ENCODE assay signal across 7 mouse cellular contexts in genomic region chr11:116885275-116886151, GRCm38 (mm10). TPM values are rescaled to one million over a fixed set of nuclear protein-coding genes. Genes with fewer than 3 reads are reported as not detected.
DNase-seq lines count a peak whose midpoint lies in the region; ATAC-seq and TF ChIP-seq lines count a peak whose summit lies in the region.

No protein-coding gene starts in this region.

- no peaks in the 10 kb centered on the region for H3K4me1 ChIP-seq in intestine, embryonic 16.5 days (ENCODE audit: control insufficient read depth, insufficient read depth, low read length)
- H3K4me1 ChIP-seq in midbrain, embryonic 12.5 days: peaks cover 8% of the 10 kb centered on the region
- H3K4me1 ChIP-seq in small intestine, adult 2 months (ENCODE audit: control insufficient read depth, insufficient read depth, insufficient read length, low read length): no peaks in the 10 kb centered on the region; the same call in 1 of the 2 replicates

- intact Hi-C loops in left cerebral cortex, postnatal 36 days (cut with DNase I): loop anchor here (1.0 to 10.0 kb wide), 3 partner anchors 157 to 289 kb away; no protein-coding TSS in a partner anchor

- ATAC-seq in intestine, embryonic 16.5 days: peak; percentile 59
- no peak for ATAC-seq in midbrain, embryonic 12.5 days (ENCODE audit: low FRiP score, low read depth)

- TF ChIP-seq CTCF in small intestine, adult 2 months (IDR thresholded peaks at IDR 0.05; ENCODE audit: extremely low read depth, insufficient read length, insufficient replicate concordance, low read depth, low read length): peak; percentile 90; the same call in 1 of the 2 replicates

- no peak overlapping the region for H3K27ac ChIP-seq in intestine, embryonic 16.5 days (ENCODE audit: low read length)
- no peak overlapping the region for H3K27ac ChIP-seq in midbrain, embryonic 12.5 days (replicated peaks)
- no peak overlapping the region for H3K27ac ChIP-seq in small intestine, adult 2 months (ENCODE audit: insufficient read depth, low read depth, low read length)

- H3K36me3 ChIP-seq in intestine, embryonic 16.5 days (ENCODE audit: control insufficient read depth, insufficient read depth, low read length): no peaks in the 10 kb centered on the region
- H3K36me3 ChIP-seq in midbrain, embryonic 12.5 days: no peaks in the 10 kb centered on the region
- H3K36me3 ChIP-seq in small intestine, adult 2 months (ENCODE audit: control insufficient read depth, insufficient read depth, low read length): no peaks in the 10 kb centered on the region

- TF ChIP-seq POLR2A in small intestine, adult 2 months (IDR thresholded peaks at IDR 0.05; ENCODE audit: low read depth, low read length): no peak

- no peaks in the 10 kb centered on the region for H3K9me3 ChIP-seq in intestine, embryonic 16.5 days (ENCODE audit: control insufficient read depth, low read length)
- no peaks in the 10 kb centered on the region for H3K9me3 ChIP-seq in midbrain, embryonic 12.5 days

- no peaks in the 10 kb centered on the region; the same call in 1 of the 2 replicates for H3K27me3 ChIP-seq in intestine, embryonic 16.5 days (replicated peaks; ENCODE audit: control insufficient read depth, insufficient read depth, low read length)
- peaks cover 29% of the 10 kb centered on the region for H3K27me3 ChIP-seq in midbrain, embryonic 12.5 days
- 0 out of 2 replicates have a peak, but pooled peaks cover 3% of the 10 kb centered on the region for H3K27me3 ChIP-seq in small intestine, adult 2 months (ENCODE audit: control insufficient read depth, insufficient read depth, low read length)

- DNase-seq in adrenal gland, postnatal 10 days: peak; percentile 89
- DNase-seq in embryo, embryonic 11.5 days (ENCODE audit: low read depth, low spot score): peak; percentile 81
- peak; percentile 62 to 79 for DNase-seq in gastrocnemius, postnatal 4 days (ENCODE audit: low spot score in 2 of 2)
- peak; percentile 71 to 77 for DNase-seq in left cerebral cortex, postnatal 36 days (ENCODE audit: low spot score in 2 of 2)

- WGBS in intestine, embryonic 16.5 days: 4% methylated on average over 27 of the region's 28 CpGs
- 3% methylated on average over 27 of the region's 28 CpGs for WGBS in midbrain, embryonic 12.5 days
- WGBS in small intestine, adult 2 months: 5% methylated on average over 28 of the region's 28 CpGs

- peak overlapping the region; percentile 47 for H3K4me2 ChIP-seq in intestine, embryonic 16.5 days (ENCODE audit: low read depth, low read length)
- H3K4me2 ChIP-seq in midbrain, embryonic 12.5 days (replicated peaks): peak overlapping the region; percentile 41

- H3K4me3 ChIP-seq in intestine, embryonic 16.5 days (ENCODE audit: low read length): peak overlapping the region; percentile 26
- H3K4me3 ChIP-seq in midbrain, embryonic 12.5 days: peak overlapping the region; percentile 19
- H3K4me3 ChIP-seq in small intestine, adult 2 months (ENCODE audit: low read depth, low read length): peak overlapping the region; percentile 2; the same call in 1 of the 2 replicates

- H3K9ac ChIP-seq in intestine, embryonic 16.5 days (ENCODE audit: low read depth, low read length): peak overlapping the region; percentile 2; the same call in 1 of the 2 replicates
- H3K9ac ChIP-seq in midbrain, embryonic 12.5 days (replicated peaks): peak overlapping the region; percentile 24; the same call in 1 of the 2 replicates

RNA-seq across cellular contexts. Expression of gene Srsf2, which starts 32.6 kb away (rescaled TPM):
- total RNA-seq in adrenal gland, postnatal 10 days (2021): 100 to 1,000 TPM; 222 to 286 TPM
- total RNA-seq in gastrocnemius, postnatal 4 days (2021): 100 to 1,000 TPM; 181 to 207 TPM
- 389 and 590 TPM in 2 replicates for polyA plus RNA-seq in intestine, embryonic 16.5 days (2015; fragmentation: Nextera tagmentation; extraction: Ambion mirVana)
- 100 to 1,000 TPM; 137 to 155 TPM for total RNA-seq in left cerebral cortex, postnatal 36 days (2021)
- 848 and 913 TPM in 2 replicates for polyA plus RNA-seq in midbrain, embryonic 12.5 days (2016; fragmentation: Nextera tagmentation; extraction: Ambion mirVana)
- 352 and 658 TPM in 2 replicates for polyA plus RNA-seq in small intestine, adult 2 months (2012; rRNA removed)

RNA-seq across cellular contexts. Expression of gene Mgat5b, which starts 33.1 kb away (rescaled TPM):
- 1 to 10 TPM in 1 of 2 experiments, under 1 TPM in 1; 0.81 to 1.3 TPM for total RNA-seq in adrenal gland, postnatal 10 days (2021)
- 1 to 10 TPM; 1.3 to 1.4 TPM for total RNA-seq in gastrocnemius, postnatal 4 days (2021)
- polyA plus RNA-seq in intestine, embryonic 16.5 days (2015; fragmentation: Nextera tagmentation; extraction: Ambion mirVana): 0.54 and 0.55 TPM in 2 replicates
- 10 to 100 TPM; 76.5 to 86.1 TPM for total RNA-seq in left cerebral cortex, postnatal 36 days (2021)
- 17.7 and 22.5 TPM in 2 replicates for polyA plus RNA-seq in midbrain, embryonic 12.5 days (2016; fragmentation: Nextera tagmentation; extraction: Ambion mirVana)
- 0.03 and 0.04 TPM in 2 replicates for polyA plus RNA-seq in small intestine, adult 2 months (2012; rRNA removed)

RNA-seq across cellular contexts. Expression of gene Mfsd11, which starts 33.3 kb away (rescaled TPM):
- 10 to 100 TPM; 26.8 to 44.4 TPM for total RNA-seq in adrenal gland, postnatal 10 days (2021)
- total RNA-seq in gastrocnemius, postnatal 4 days (2021): 10 to 100 TPM; 42.8 to 43.1 TPM
- polyA plus RNA-seq in intestine, embryonic 16.5 days (2015; fragmentation: Nextera tagmentation; extraction: Ambion mirVana): 47.3 and 66.2 TPM in 2 replicates
- total RNA-seq in left cerebral cortex, postnatal 36 days (2021): 10 to 100 TPM; 33.2 to 41.6 TPM
- 38.9 and 46.3 TPM in 2 replicates for polyA plus RNA-seq in midbrain, embryonic 12.5 days (2016; fragmentation: Nextera tagmentation; extraction: Ambion mirVana)
- 15.2 and 27.0 TPM in 2 replicates for polyA plus RNA-seq in small intestine, adult 2 months (2012; rRNA removed)

RNA-seq across cellular contexts. Expression of gene Jmjd6, which starts 42.3 kb away (rescaled TPM):
- total RNA-seq in adrenal gland, postnatal 10 days (2021): 10 to 100 TPM; 36.0 to 38.4 TPM
- total RNA-seq in gastrocnemius, postnatal 4 days (2021): 10 to 100 TPM; 35.6 to 39.7 TPM
- polyA plus RNA-seq in intestine, embryonic 16.5 days (2015; fragmentation: Nextera tagmentation; extraction: Ambion mirVana): 86.7 and 91.2 TPM in 2 replicates
- total RNA-seq in left cerebral cortex, postnatal 36 days (2021): 10 to 100 TPM; 28.4 to 29.1 TPM
- 92.8 and 95.2 TPM in 2 replicates for polyA plus RNA-seq in midbrain, embryonic 12.5 days (2016; fragmentation: Nextera tagmentation; extraction: Ambion mirVana)
- 21.7 and 24.2 TPM in 2 replicates for polyA plus RNA-seq in small intestine, adult 2 months (2012; rRNA removed)

RNA-seq across cellular contexts. Expression of gene Mettl23, which starts 42.4 kb away (rescaled TPM):
- total RNA-seq in adrenal gland, postnatal 10 days (2021): 10 to 100 TPM; 29.1 to 35.3 TPM
- 10 to 100 TPM; 23.7 to 26.6 TPM for total RNA-seq in gastrocnemius, postnatal 4 days (2021)
- polyA plus RNA-seq in intestine, embryonic 16.5 days (2015; fragmentation: Nextera tagmentation; extraction: Ambion mirVana): 58.4 and 65.8 TPM in 2 replicates
- total RNA-seq in left cerebral cortex, postnatal 36 days (2021): 10 to 100 TPM; 24.4 to 29.5 TPM
- polyA plus RNA-seq in midbrain, embryonic 12.5 days (2016; fragmentation: Nextera tagmentation; extraction: Ambion mirVana): 71.3 and 72.3 TPM in 2 replicates
- polyA plus RNA-seq in small intestine, adult 2 months (2012; rRNA removed): 10.3 and 11.6 TPM in 2 replicates

Comparison
In these comparisons a context has a peak if more than half of its experiments do, and no peak if none do; other contexts are left out.
1. RNA of gene Mgat5b, which starts 33.1 kb away (total RNA-seq): 76.5 to 86.1 TPM in left cerebral cortex, postnatal 36 days; 1.3 to 1.4 TPM in gastrocnemius, postnatal 4 days and 0.81 to 1.3 TPM in adrenal gland, postnatal 10 days; every median in the first group is over 10 times any median in the second.
2. Peak in every context shown above with its lines, with median percentiles within 50 percentile points of each other: DNase-seq and H3K4me3 ChIP-seq.